Mouse (Mus musculus) G1E-ER4 (cell line): ENCODE data around the gene Gpld1. TPM values are rescaled to one million over a fixed set of nuclear protein-coding genes. Genes with fewer than 3 reads are reported as not detected.

ENCODE experiments used
- GATA1 ChIP-seq: IDR thresholded peaks from one replicate; pipeline ENCODE4 v1.8.0; 2012; ENCODE audit warnings: low read length, inconsistent platforms
- polyA plus RNA-seq: library from polyadenylated mRNA; stranded (reverse); fragments of >175 nt; gene quantifications from 2 replicates; pipeline ENCODE4 v1.2.3, GENCODE M21; 2012

Gpld1 gene
- polyA plus RNA-seq = not detected in 2 replicates

GRCm38 (mm10) chr13:24942512-24943282 lies at the start of gene Gpld1:
Gene Gpld1 (plus strand): TSS chr13:24943152.
- no peak for TF ChIP-seq GATA1

GRCm38 (mm10) chr13:24893880-24894279 lies 49.1 kb upstream of the Gpld1 start:
- no peak for TF ChIP-seq GATA1

DNA sequence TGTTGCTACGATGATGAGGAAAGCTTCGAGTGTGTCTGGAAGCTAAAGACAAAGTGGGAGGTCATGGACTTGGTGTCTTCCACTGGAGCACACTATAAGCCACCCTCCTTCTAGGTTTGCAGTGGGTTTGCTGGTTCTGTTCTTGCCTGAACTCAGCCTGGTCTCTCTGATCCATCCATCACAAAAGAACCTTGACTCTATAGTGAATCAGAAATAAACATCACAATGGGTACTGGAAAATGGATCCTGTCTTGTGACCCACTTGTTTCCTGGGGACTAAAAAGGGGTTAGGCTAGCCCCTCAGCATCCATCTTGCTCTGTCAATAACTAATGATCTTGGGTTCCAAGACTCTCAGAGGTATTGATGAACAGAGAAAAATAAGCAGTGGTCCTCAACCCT lies 41.0 kb upstream of the Gpld1 start:
- no peak for TF ChIP-seq GATA1

DNA sequence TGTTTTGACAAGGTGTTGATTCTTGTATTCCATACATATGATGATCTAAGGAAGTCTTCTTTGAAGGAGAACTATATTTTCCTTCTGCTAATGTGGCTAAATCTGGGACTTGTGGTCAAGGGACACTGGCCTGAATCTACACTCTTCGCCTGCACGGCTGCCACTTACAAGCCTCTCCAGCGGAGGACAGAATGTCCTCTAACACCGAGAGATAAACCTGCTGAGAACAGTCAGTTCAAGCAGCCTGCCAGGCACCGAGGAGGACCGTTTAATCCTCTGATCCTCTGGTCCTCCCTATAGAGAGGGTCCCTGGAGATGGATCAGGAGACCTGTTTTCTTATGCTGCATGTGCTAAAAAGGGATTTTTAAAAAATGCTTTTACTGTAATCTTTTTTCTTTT lies 39.5 kb upstream of the Gpld1 start:
- no peak for TF ChIP-seq GATA1

- no peak for TF ChIP-seq GATA1
These were observed 37.5 kb upstream of the Gpld1 start for GRCm38 (mm10) chr13:24905422-24905821.

- no peak for TF ChIP-seq GATA1
These were observed 36.0 kb upstream of the Gpld1 start for GRCm38 (mm10) chr13:24906831-24907570.

DNA sequence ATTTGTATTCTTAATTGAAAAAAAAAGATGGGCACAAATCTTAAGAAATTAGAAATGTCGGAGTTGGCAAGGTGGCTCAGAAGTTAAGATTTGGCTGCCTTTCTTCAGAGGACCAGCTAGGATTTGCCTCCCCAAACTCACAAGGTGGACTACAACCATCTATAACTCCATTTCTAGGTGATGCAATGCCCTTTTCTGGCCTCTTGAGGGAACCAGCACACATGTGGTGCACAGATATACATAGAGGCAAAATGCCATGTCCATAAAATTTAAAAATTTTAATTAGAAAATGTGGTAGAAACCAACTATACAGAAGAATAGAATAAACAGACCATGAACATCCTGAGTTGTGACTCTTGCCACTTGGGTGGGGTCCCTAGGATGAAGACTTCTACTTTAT lies 33.8 kb upstream of the Gpld1 start:
- TF ChIP-seq GATA1 = no peak

DNA sequence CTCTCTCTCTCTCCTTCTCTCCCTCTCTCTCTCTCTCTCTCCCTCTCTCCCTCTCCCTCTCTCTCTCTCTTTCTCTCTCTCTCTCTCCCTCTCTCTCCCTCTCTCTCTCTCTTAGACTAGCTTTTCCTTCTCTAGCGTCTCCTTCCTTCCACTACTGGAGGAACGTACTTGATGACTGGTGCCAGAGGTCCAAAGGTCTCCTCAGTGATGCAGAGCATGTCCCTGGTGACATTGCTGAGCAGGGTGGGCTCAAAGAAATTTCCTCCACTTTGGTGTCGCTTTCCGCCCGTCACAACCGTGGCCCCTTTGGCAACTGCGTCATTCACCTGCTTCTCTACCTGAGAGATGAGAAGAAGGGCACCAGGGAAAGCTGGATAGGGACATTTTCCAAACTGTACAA lies 29.4 kb upstream of the Gpld1 start:
- TF ChIP-seq GATA1 = no peak

DNA sequence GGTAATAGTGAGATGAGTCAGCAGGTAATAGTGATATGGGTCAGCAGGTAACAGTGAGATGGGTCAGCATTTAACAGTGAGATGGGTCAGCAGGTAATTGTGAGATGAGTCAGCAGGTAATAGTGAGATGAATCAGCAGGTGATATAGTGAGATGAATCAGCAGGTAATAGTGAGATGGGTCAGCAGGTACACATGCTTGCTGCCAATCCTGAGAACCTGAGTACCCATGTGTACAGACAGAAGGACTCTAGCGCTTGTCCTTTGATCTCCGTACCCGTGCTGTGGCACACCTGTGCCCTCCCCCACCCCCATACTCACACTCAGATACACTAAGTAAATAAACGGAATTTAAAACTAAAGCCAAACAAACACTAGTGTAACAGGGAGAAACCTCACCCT lies 28.0 kb upstream of the Gpld1 start:
- no peak for TF ChIP-seq GATA1

GRCm38 (mm10) chr13:24915831-24916230 lies 27.1 kb upstream of the Gpld1 start:
- TF ChIP-seq GATA1 = no peak

GRCm38 (mm10) chr13:24920333-24920977 lies 22.5 kb upstream of the Gpld1 start:
- no peak for TF ChIP-seq GATA1

GRCm38 (mm10) chr13:24921281-24921680 lies 21.7 kb upstream of the Gpld1 start:
- no peak for TF ChIP-seq GATA1

DNA sequence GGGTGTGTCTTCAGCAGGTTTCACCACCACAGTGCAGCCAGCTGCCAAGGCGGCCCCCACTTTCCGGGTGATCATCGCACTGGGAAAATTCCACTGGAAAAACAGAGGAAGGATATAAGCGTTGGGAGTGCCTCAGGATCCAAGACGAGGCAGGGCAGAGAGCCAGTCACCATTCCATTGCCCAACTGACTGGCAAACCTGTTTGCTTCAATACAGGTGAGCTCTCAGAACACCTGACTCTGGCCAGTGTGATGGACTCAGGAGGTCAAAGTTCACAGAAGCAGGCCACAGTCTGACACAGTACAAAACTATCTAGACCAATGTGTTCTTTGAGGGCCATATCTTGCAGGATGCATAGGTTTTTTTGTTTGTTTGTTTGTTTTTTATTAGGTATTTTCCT lies 19.0 kb upstream of the Gpld1 start:
- TF ChIP-seq GATA1 = no peak

- no peak for TF ChIP-seq GATA1
These were observed 12.4 kb upstream of the Gpld1 start for GRCm38 (mm10) chr13:24930591-24930990.

DNA sequence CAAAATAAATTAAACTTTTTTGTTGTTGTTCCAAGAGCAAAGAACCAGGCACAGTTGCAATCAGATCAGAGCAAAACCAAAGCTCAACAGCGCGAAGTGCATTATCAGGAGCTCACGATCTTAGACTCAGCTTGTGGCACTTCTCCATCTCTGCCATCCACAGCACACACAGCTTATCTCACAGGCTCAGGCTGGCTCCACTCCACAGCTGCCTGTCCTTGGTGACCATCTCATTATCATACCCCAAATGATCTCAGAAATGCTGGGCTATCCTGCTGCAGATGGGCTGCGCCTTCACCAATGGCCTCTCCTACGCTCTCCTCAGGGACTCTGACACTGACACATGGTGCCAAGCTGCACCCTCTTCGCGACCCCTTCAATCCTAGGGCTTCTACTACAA lies 9.8 kb upstream of the Gpld1 start:
- no peak for TF ChIP-seq GATA1

- TF ChIP-seq GATA1 = no peak
These were observed 6.2 kb upstream of the Gpld1 start for GRCm38 (mm10) chr13:24936772-24937107.
